Mouse (Mus musculus): ENCODE measurements around the gene Rasgef1a. TPM values are rescaled to one million over a fixed set of nuclear protein-coding genes. Genes with fewer than 3 reads are reported as not detected.

The Rasgef1a gene
- polyA plus RNA-seq (2012; rRNA removed), result 0.54 and 0.81 TPM in 2 replicates

GRCm38 (mm10) chr6:118010756-118011615, at the start of gene Rasgef1a:
Gene Rasgef1a (plus strand): TSS chr6:118011438.

GRCm38 (mm10) chr6:118138731-118139709, 127.8 kb downstream of the Rasgef1a start, which contains the start of gene Csgalnact2:
Gene Csgalnact2 (minus strand): TSS chr6:118139140.

Other genes starting within 250 kb of the Rasgef1a start
- 32.2 and 32.6 TPM in 2 replicates for gene Zfp637, start 170.3 kb upstream of the Rasgef1a start, polyA plus RNA-seq (2012; rRNA removed)
- gene Zfp239, start 149.3 kb upstream of the Rasgef1a start, polyA plus RNA-seq (2012; rRNA removed), result 3.1 and 3.7 TPM in 2 replicates
- gene Hnrnpf, start 111.1 kb upstream of the Rasgef1a start, polyA plus RNA-seq (2012; rRNA removed), result 114 and 135 TPM in 2 replicates
- gene Fxyd4, start 73.7 kb upstream of the Rasgef1a start, polyA plus RNA-seq (2012; rRNA removed), result 58.4 and 72.1 TPM in 2 replicates
- gene Csgalnact2, start 127.7 kb downstream of the Rasgef1a start, polyA plus RNA-seq (2012; rRNA removed), result 2.5 and 2.8 TPM in 2 replicates
- gene Ret, start 186.3 kb downstream of the Rasgef1a start, polyA plus RNA-seq (2012; rRNA removed), result 6.2 and 8.4 TPM in 2 replicates